Mouse (Mus musculus): ENCODE measurements around the gene Medag.

Medag gene

GRCm38 (mm10) chr5:149474701-149475468, 63.3 kb downstream of the Medag start:
- CTCF ChIA-PET: no interaction called here
